Mouse (Mus musculus): ENCODE measurements around the gene Hhat. TPM values are rescaled to one million over a fixed set of nuclear protein-coding genes. Genes with fewer than 3 reads are reported as not detected.

The Hhat gene
- total and polyA plus RNA-seq, 2 experiments from 2014 or later = 3.5 to 5.4 TPM

DNA sequence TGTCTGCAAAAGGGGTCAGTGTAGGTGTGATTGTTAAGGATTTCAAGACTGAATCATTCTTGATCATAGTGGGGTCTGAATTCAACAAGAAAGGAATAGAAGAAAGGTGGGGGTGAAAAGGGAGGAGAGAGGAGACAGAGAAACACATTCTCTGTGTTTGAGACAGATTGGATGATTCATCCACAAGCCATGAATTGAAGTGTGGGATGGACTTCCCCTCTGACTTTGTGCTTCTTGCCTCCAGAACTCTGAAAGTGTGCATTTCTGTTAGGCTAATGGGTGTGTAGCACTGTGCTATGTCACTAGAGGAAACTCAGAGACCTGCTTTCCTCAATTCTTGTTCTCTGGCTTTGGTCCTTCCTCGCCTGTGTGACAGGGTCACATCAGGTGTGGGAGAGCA lies 15.2 kb upstream of the Hhat start:
- no peak overlapping the region for H3K9ac ChIP-seq (replicated peaks; ENCODE audit: low read length)
- no peaks in the 10 kb centered on the region for H3K9me3 ChIP-seq (ENCODE audit: low read length)
- WGBS = 89% methylated on average over 1 of the region's 1 CpGs
- H3K4me3 ChIP-seq (ENCODE audit: low read length) = no peak overlapping the region
- H3K27me3 ChIP-seq (ENCODE audit: insufficient read depth, low read length) = no peaks in the 10 kb centered on the region; the same call in 1 of the 2 replicates
- no peaks in the 10 kb centered on the region for H3K4me1 ChIP-seq (ENCODE audit: insufficient read depth, low read length)
- no peaks in the 10 kb centered on the region for H3K36me3 ChIP-seq (ENCODE audit: insufficient read depth, low read length)
- no peak overlapping the region for H3K27ac ChIP-seq
- ATAC-seq (no peak), DNase-seq (ENCODE audit: low spot score) (no peak)
- H3K4me2 ChIP-seq (ENCODE audit: low read depth, low read length) = no peak overlapping the region
- no peak for TF ChIP-seq CTCF (IDR thresholded peaks at IDR 0.05; ENCODE audit: low read depth)

DNA sequence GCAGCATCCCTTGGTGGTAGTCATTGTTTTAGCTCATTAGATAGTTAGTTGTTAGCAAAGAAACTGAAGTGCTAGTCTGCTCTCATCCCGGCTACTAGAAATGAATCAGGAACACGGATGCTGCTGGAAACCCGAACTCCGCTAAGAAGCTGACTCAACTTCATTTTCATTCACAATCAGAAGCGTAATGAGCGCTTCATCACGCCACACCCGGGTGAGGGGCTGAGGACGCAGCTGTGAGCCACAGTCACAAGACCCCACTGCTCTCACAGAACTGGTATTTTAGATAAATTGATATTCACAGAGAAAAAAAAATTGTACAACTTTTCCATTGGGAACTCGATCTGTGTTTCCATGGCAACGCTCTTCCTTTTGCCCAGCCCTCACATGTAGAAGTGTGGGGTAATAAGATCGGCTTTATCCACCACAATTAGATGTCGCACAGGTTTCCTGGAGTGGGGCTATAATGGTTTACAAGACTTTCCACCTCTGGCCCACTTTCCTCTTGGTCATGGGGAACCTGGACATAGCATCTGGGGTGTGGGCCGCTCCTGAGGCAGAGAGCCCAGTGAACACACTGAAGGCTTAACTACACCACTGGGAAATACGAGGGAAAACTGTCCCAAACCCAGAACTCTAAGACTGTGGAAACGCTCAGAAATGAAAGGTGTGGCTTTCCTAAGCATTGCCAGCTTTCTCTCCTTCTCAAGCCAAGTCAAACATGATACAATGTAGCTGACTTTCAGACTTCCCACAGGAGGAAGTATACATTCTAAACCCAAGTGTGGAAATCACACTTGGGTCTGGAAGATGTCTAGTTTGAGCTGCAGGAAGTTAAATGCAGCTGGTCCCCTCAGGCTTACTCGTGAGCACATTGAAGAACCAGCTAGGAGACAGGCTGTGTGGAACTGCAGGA lies 14.3 kb upstream of the Hhat start:
- Histone ChIP-seq H3K27ac (no peak overlapping the region), H3K36me3 (ENCODE audit: insufficient read depth, low read length) (no peaks in the 10 kb centered on the region), H3K4me1 (ENCODE audit: insufficient read depth, low read length) (no peaks in the 10 kb centered on the region), H3K9me3 (ENCODE audit: low read length) (no peaks in the 10 kb centered on the region), H3K4me3 (ENCODE audit: low read length) (no peak overlapping the region), H3K9ac (replicated peaks; ENCODE audit: low read length) (no peak overlapping the region), H3K4me2 (ENCODE audit: low read depth, low read length) (peak overlapping the region; percentile 29), H3K27me3 (ENCODE audit: insufficient read depth, low read length) (no peaks in the 10 kb centered on the region; the same call in 1 of the 2 replicates)
- WGBS = 44% methylated on average over 17 of the region's 17 CpGs
- DNase-seq (ENCODE audit: low spot score) (peak; percentile 65), ATAC-seq (no peak)
- TF ChIP-seq CTCF (IDR thresholded peaks at IDR 0.05; ENCODE audit: low read depth) = no peak

DNA sequence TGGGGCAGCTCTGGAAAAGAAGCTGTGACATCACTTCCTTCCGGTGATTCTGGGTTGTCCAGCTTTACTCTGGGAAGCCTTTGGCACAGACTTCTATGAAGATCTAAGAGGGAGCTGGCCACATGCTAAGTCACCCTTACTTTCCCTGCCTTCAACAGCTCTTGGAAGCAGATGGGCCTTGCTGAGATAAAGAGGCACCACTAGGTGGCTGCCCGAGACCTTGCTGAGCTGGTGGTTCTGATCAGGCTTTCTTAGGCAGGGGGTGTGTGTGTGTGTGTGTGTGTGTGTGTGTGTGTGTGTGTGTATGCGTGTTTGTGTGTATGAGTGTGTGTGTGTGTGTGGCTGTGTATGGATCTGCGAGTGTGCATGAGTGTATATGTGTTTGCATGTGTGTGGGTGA lies 13.4 kb upstream of the Hhat start:
- no peak overlapping the region; the same call in 1 of the 2 replicates for H3K4me2 ChIP-seq (ENCODE audit: low read depth, low read length)
- no peaks in the 10 kb centered on the region for H3K4me1 ChIP-seq (ENCODE audit: insufficient read depth, low read length)
- DNase-seq (ENCODE audit: low spot score) (peak; percentile 85), ATAC-seq (peak; percentile 76)
- 22% methylated on average over 4 of the region's 4 CpGs for WGBS
- no peaks in the 10 kb centered on the region for H3K9me3 ChIP-seq (ENCODE audit: low read length)
- no peak overlapping the region for H3K4me3 ChIP-seq (ENCODE audit: low read length)
- no peak overlapping the region for H3K9ac ChIP-seq (replicated peaks; ENCODE audit: low read length)
- H3K27me3 ChIP-seq (ENCODE audit: insufficient read depth, low read length) = no peaks in the 10 kb centered on the region; the same call in 1 of the 2 replicates
- TF ChIP-seq CTCF (IDR thresholded peaks at IDR 0.05; ENCODE audit: low read depth) = peak; percentile 97
- no peak overlapping the region for H3K27ac ChIP-seq
- H3K36me3 ChIP-seq (ENCODE audit: insufficient read depth, low read length) = no peaks in the 10 kb centered on the region

DNA sequence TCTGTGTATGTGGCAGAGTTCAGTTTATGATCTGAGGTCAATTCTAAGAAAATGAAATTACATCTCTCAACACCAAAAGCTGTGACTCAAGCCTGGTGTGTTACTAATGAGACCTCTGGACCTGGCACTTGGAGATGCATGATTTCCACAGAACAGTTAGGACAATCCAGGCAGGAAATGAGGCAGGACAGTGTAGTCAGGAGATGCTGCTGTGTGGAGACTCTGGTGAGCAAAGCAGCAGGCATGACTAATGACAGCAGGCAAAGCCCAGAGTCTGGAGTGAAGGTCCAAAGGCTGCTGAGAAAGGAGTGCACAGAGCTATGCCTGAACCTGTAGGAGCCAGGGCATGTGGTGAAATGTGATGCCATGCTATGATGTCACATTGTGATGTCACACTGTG lies 10.2 kb upstream of the Hhat start:
- no peak overlapping the region for H3K4me2 ChIP-seq (ENCODE audit: low read depth, low read length)
- no peak overlapping the region for H3K9ac ChIP-seq (replicated peaks; ENCODE audit: low read length)
- no peak overlapping the region for H3K27ac ChIP-seq
- no peak for ATAC-seq
- no peaks in the 10 kb centered on the region; the same call in 1 of the 2 replicates for H3K27me3 ChIP-seq (ENCODE audit: insufficient read depth, low read length)
- no peaks in the 10 kb centered on the region for H3K9me3 ChIP-seq (ENCODE audit: low read length)
- no peak for DNase-seq (ENCODE audit: low spot score)
- H3K36me3 ChIP-seq (ENCODE audit: insufficient read depth, low read length) = no peaks in the 10 kb centered on the region
- H3K4me1 ChIP-seq (ENCODE audit: insufficient read depth, low read length) = no peaks in the 10 kb centered on the region
- TF ChIP-seq CTCF (IDR thresholded peaks at IDR 0.05; ENCODE audit: low read depth) = no peak
- H3K4me3 ChIP-seq (ENCODE audit: low read length) = no peak overlapping the region

DNA sequence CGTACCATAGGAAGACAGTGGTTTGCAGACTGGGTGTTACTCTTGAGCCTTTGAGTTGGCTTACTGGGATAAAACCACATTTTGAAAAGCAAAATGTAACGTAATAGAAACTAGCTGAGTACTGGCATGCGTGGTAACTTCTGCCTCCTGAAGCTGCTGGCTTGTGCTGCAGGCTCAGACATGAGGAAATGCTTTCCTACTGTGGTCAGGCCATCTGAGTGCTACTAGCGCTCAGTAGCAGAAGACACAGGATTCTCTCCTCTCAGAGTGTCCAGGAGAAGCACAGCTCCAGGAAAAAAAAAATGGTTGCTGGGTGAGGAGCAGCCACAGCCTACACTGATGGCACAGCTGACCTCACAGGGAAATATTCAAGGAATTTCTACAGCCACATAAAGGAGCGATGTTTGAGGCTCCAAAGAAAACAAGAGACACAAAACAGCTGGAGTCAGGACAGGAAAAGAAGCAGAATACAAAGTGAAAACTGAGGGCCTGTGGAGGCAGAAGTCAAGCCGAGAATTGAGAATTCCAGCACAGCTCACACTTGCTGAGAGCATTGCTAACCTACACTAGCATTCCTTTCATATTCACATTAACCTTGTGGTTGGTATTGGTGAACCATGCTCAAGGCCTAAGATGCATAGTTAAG lies 8.0 kb upstream of the Hhat start:
- no peak for ATAC-seq
- no peaks in the 10 kb centered on the region for H3K36me3 ChIP-seq (ENCODE audit: insufficient read depth, low read length)
- no peaks in the 10 kb centered on the region; the same call in 1 of the 2 replicates for H3K27me3 ChIP-seq (ENCODE audit: insufficient read depth, low read length)
- H3K4me1 ChIP-seq (ENCODE audit: insufficient read depth, low read length) = no peaks in the 10 kb centered on the region
- WGBS = 42% methylated on average over 6 of the region's 6 CpGs
- DNase-seq (ENCODE audit: low spot score) = no peak
- H3K4me2 ChIP-seq (ENCODE audit: low read depth, low read length) = no peak overlapping the region
- H3K9ac ChIP-seq (replicated peaks; ENCODE audit: low read length) = no peak overlapping the region
- no peak overlapping the region for H3K4me3 ChIP-seq (ENCODE audit: low read length)
- no peaks in the 10 kb centered on the region for H3K9me3 ChIP-seq (ENCODE audit: low read length)
- TF ChIP-seq CTCF (IDR thresholded peaks at IDR 0.05; ENCODE audit: low read depth) = no peak
- no peak overlapping the region for H3K27ac ChIP-seq

DNA sequence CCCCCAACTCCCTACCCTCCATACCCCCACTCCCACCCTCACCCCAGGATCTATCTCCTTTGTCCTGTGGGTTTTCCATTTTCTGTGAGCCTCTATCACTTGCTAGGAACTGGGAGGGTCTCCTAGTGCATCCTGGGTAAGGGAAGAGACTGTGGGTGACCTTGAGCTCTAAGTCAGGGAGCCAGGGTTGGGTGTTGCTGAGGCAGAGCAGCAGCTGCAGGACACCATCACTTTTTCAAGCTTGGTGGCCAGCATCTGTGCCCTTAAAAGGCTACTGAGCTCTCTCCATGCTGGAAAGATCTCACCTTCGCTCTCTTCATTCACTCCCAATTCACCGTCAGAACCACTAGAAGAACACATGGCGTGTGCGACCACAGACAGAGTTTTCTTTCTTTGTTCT lies 7.2 kb upstream of the Hhat start:
- H3K9me3 ChIP-seq (ENCODE audit: low read length) = no peaks in the 10 kb centered on the region
- no peak for TF ChIP-seq CTCF (IDR thresholded peaks at IDR 0.05; ENCODE audit: low read depth)
- no peaks in the 10 kb centered on the region for H3K36me3 ChIP-seq (ENCODE audit: insufficient read depth, low read length)
- H3K9ac ChIP-seq (replicated peaks; ENCODE audit: low read length) = no peak overlapping the region
- no peak overlapping the region for H3K27ac ChIP-seq
- no peaks in the 10 kb centered on the region for H3K4me1 ChIP-seq (ENCODE audit: insufficient read depth, low read length)
- H3K4me2 ChIP-seq (ENCODE audit: low read depth, low read length) = no peak overlapping the region
- H3K27me3 ChIP-seq (ENCODE audit: insufficient read depth, low read length) = no peaks in the 10 kb centered on the region; the same call in 1 of the 2 replicates
- 91% methylated on average over 4 of the region's 4 CpGs for WGBS
- DNase-seq (ENCODE audit: low spot score) = no peak
- no peak overlapping the region for H3K4me3 ChIP-seq (ENCODE audit: low read length)
- no peak for ATAC-seq
